Mouse (Mus musculus): ENCODE measurements at regions not wholly inside any gene's neighbourhood (a gene's known extent, or its start where the extent isn't known, plus 50 kb on each side); places are given as distances from the start of the nearest gene placed in this dataset.

DNA sequence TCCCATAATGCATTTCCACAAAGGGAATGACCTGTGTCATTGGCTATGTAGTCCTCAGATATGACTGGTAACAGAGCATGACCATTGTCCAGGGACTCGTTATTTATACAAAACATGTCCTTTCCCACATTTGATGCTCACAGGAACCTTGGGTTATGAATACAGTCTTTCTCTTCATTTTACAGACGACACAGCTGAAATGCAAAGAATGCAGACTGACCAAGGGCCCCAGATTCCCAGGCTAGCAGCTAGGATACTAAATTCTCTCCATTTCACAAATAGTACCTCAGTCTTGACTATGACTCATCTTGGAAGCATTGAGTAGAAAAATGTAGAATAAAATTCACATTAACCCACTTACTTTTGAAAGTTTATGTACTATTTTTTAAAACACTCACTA lies 182.7 kb upstream of the Sox4 start:
- no peak for DNase-seq

DNA sequence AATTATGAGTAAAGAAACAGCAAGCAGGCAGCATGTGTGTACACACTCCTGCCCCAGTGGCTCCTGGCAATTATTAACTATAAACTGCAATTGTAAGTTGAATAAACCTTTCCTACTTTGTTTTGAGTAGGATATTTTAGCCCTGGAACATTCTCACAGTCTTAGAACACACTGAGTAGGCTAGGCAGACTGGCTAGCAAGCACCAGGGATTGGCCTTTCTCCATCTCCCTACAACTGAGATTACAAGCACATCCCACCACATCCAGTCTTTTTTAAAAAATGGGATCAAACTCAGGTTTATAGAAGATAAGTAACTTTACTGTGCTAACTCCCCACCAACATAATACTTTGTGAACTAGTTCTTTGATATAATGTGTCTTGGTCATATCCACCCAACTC lies 174.0 kb upstream of the Sox4 start:
- no peak for DNase-seq

DNA sequence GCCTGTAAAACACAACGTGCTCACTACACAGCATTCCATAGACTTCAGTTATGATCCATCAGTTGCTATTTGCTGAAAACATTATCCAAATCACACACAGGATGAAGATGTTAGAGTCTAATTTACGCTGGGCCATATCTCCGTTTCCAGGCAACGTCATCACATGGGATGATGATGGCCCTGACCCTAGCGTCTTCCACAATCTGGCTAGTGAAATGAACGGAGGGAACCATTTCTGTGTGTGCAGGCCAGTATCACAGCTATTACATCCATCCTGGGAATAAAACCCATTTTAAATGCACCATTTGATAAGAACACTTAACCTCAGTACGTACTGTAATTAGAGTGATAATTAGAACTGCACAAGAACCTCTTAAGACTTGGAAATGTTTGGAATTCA lies 170.0 kb upstream of the Sox4 start:
- DNase-seq, result no peak

DNA sequence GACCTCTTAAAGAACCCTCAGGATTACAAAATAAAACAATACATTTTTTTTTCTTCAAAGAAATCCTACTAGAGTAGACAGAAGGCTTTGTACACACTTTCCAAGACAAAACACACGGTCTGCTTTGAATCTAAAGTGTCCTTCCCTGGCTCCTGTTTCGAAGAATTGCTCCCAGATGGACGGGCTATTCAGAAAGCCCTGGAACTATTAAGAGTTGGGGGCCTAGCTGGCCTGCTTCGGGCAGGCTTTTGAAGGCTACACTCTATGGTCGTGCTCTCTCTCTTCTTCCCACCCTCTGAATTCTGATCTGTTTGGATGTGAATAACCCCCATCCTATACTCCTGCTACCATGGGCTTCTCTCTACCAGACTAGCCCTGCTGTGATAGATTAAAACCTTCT lies 167.6 kb upstream of the Sox4 start:
- no peak for DNase-seq

DNA sequence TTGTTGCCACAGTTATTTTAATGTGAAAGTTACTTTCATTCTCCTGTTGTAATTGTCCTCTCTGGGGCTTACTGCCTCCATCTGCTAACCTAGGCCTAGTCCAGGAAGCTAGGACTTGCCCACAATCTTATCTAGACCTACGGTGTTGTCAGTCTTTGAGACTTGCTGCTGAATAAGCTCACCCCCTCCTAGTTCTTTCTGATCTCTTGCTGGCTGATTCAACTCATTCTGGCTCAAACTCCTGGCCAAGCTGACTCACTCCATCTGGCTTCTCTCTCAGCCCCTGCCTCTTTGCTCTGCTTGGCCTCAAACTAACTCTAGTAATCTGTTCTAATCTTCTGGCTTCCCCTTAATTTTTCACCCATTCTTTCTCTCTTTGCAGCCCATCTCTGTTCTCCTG lies 165.8 kb upstream of the Sox4 start:
- no peak for DNase-seq

DNA sequence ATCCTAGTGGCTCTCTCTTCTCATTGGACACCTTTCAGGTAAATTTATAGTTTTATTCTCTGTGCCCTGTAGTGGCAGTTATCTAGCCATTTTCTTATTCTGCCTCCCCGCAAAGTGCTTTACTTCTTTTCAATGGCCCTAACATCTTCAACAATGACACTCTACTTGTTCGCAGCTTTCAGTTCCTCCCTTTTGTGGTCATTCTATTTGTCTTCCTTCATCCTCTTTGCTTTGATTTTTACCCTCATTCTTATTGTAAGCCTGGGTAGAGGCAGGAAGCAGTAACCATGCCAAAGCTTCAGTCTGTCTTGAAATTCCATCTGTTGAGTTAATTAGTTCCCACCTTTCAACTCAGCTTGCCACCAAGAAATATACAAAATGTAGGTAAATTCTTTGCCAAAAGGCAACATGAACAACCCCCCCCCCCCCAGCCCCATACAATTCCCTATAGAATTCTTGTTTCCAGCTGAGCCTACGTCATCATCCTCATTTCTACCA lies 161.5 kb upstream of the Sox4 start:
- peak; percentile 4 to 9 for DNase-seq

DNA sequence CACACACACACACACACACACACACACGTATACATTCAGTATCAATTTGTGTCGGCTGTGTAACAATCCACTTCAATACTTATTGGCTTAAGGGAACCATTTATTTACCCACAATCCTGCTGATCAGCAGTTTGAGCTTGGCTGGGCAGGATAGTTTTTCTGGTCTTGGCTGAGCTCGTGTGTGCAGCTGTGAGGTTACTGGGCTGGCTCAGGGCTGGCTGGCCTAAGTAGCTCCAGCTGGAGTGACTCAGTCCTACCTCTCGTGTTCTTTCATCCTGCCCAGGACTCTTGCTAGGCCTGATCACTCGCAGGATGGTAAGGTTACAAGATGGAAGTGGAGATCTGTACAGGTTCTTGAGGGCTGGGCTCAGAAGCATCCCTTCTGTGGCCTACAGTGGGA lies 156.6 kb upstream of the Sox4 start:
- no peak for DNase-seq

DNA sequence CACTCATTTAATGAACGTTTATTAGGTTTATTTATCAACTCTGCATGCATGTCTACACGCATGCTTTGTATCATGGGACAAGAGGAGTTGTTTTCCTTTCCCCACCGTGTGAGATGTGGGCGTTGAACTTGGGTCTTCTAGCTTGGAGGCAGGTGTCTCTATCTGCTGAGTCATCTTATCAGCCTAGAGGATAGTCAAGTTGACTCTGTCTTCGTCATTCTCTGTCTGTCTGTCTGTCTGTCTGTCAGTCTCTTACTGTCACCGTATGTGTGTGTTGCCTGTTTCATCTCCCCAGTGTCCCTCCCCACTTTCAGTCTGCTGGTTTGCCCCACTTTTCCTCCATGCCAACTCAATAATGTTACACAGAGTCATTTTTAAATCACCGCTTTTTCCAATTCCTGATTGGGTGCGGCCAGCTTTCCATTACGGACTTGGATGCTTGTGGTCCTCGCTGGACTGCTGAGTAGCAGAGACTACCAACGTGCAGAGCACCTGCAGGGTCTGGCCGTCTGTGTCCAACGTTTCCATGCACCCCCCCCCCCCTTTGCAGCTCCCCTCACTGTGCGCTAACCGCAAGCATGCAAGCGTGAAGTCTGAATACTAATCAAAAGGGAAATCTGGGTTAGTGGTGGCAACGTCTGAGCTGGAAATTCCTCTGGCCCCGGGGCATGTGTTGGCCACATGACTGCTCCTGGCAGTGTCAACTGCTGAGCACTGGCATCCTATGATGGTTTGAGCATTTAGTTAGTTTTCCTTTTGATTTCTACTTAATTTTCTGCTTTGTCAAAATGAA lies 155.7 kb upstream of the Sox4 start:
- DNase-seq, result peak; percentile 4 to 5

DNA sequence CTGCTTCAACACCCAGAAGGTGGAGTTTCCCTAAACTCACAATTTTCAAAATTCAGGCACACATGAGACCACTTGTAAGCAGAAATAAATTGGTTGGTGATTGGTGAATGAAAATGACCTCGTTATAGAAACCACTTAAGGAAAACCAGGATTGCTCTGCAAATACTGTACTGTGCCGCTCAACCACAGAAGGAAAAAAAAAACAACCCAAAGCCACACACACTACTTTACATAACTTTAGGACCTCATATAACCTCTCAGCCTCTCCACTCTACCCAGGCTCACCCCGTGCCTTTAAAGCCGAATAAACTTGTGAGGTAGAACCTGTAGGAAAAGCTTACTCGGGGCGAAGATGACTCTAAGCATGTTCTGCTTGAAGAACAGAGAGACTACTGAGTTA lies 154.7 kb upstream of the Sox4 start:
- no peak for DNase-seq

DNA sequence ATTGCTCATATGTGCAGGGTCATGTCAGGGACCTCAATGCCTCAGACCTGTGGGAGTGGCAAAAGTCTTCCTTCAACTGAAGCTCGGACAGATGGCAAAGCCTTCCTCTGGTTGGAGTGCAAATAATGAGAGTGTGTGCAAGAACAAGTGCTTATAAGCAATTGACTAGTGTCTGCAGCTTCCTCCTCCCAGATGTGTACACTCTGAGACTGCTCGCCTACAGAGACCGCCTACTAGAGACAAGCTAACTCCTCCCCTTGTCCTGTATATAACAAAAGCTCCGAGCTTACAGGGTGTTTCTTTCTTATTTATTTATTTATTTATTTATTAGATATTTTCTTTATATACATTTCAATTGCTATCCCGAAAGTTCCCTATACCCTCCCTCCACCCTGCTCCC lies 138.7 kb upstream of the Sox4 start:
- DNase-seq, result no peak

DNA sequence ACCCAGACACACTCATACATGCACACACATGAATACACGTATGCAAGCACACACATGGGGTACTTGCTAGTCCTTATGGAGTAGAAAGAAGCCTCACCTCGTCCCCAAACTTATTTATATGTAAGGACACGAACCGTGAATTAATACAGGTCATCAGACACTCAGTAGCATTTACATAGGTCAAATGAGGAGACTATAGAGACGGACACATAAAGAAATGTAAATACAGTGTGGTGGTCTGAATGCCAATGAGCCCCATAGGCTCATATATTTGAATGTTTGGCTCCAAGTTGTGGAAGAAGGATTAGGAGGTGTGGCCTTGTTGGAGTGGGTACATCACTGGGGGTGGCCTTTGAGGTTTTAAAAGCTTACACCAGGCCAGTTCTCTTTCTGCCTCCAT lies 133.3 kb upstream of the Sox4 start:
- no peak for DNase-seq

DNA sequence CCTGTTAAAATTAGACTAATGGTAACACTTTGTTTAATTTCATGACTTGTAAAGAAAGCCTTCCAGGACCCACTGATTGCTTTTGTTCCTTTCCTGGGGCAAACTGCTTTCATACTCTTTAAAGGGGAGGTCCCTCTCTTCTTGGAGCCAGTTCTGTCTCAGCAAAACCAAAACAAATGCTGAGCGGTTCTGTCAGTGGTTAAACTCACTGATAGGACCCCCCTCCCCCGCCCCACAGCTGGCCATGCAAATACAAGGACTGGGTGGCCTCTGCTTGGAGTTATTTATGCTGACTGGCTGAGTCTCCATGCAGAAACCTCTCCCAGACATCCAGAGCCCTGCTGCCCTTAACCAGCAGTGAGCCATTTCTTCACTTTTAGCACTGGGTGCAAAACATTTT lies 127.6 kb upstream of the Sox4 start:
- DNase-seq, result no peak

DNA sequence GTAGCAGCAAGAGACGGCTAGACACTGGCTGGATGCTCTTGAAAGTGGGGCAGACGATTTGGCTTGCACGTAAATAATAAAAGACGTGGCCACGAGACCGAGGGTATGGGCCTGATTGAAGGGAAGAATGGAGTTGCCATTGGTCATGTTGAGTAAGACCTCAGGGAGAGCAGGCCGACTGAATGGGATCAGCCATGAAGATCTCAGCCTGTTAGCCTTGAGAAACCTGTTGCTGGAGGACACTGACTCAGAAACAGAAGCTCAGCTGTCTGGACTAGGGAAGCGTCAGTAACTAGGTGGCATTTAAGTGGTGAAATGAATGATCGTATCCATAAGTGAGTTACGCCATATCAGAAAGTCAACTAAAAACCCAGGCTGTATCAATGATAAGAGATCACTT lies 126.3 kb upstream of the Sox4 start:
- DNase-seq, result no peak

DNA sequence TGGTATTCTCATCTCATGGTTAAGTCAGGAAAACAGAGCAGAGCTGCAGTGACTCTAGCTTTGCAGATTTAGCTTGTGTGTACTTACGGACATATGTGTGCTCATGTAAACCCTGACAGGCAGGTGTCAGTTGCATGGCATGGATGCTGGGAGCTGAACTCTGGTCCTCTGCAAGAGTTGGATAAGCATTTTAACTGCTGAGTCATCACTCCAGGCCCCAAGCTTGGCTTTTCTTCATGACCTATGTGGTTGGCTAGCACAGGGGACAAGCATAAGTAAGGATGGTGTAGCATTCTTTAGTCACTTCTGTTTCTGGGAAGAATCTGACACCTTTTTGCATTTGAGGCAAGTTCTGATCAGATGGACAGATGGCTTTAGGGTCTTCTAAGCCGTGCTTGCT lies 120.1 kb upstream of the Sox4 start:
- DNase-seq, result no peak

DNA sequence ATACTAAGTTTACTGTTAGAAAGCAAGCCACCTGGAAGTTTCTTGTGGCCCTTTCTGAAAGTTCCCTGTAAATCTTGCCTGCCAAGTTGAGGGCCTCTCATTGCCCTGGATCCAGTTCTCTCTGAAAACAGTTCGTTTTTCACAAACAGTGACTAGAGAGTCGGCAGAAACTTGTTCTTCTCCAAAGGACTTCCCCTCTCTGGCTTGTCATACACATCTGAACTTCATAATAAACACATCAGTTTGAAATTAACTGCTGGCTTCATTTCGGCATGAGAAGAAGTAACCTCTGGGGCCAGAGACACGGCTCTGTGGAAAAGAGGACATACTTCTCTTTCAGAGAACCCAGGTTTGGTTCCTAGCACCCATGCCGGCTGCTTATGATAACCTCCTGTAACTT lies 110.4 kb upstream of the Sox4 start:
- no peak for DNase-seq

DNA sequence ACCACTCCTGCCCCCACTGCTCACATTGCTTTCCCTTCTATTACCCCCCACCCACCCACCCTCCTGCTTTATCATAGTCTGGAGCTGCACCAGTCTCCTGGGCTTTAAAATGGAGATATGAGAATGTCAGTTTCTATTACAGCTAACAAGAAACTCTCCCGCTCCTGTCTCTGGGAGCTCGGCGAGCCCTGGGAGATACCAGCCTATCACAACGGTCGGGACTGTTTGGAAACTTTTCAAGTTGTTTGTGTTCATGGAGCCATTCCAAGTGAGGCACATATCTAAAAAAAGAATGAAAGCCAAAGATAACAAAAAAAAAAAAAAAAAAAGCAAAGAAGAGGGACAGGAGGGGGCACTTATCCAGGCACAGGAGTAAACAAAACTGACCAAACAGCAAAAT lies 105.2 kb upstream of the Sox4 start:
- DNase-seq, result no peak

DNA sequence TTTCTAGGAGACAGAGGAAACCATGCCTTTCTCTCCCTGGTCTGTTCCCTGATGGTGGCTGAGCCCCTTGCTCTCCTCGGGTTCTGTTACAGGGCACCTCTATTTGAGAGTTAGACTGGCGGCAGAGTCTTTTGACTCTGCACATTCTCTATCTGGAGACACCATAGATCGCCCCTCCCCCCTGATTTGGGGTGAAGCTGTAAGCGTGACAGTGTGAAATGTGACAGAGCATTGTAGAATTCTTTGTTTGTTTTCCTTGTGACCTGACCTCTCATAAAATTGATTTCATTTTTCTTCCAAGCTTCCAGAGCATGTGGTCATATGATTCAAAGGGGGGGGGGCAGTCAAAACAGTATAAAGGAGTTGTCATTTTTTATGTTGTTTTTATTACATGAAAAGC lies 96.2 kb upstream of the Sox4 start:
- no peak for DNase-seq

DNA sequence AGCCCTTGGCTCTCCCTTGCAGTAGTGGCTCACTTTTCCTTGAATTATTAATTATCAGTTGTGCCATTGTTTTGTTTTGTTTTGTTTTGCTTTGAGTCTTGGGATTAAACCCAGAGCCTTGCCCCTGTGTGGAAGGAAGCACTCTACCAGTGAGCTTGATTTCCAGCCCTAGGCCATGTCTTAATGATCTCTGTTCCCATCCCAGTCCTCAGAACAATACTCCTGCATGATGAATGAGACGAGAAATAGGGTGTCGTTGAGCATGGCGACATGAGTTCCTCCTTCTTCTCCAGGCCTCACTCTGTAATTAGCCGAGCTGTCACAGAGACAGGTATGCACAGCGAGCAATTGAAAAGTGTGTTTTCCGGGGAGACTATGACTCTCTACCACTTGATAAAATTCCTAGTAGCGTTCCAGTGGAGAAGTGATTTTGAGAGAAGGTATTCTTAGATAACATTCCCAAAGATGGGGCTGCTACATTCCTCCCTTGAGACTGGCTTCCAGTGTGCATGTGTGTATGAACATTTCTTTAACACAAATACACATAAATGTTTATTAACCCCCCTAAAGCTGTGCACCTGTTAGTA lies 95.6 kb upstream of the Sox4 start:
- DNase-seq, result no peak

DNA sequence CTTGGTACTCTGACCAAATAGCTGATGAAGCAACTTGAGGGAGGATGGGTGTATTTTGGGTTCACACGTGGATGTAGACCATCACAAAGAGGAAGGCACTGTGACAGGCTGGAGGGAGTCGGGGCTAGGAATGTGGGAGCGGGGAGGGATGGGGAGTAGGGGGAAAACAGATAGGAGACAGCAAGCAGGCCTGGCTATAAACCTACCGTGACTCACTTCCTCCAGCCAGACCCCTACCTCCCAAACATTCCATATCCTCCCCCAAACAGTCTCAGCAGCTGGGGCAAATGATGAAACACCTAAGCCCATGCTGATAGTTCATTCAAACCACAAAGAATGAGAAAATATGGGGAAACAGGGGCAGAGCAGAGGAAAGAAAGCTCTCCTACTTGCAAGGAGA lies 91.1 kb upstream of the Sox4 start:
- no peak for DNase-seq

DNA sequence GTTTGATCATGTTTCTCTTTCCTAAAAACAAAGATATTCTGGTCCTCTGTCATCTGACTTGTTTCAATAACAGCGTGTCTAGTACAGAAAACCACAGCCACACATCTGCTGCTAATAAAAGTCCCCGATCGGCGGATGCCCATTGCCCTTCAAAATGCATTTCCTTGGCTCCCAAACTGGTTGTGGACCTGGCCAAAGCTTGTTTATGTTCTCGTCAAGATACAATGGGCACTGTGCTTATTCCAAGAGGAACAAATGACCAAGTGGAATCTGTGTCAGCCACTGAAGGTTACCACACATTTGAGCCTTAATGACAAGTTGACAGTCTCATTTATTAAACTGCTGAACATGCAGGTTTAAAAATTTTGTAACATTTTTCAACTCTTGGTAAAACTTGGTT lies 86.8 kb upstream of the Sox4 start:
- no peak for DNase-seq

DNA sequence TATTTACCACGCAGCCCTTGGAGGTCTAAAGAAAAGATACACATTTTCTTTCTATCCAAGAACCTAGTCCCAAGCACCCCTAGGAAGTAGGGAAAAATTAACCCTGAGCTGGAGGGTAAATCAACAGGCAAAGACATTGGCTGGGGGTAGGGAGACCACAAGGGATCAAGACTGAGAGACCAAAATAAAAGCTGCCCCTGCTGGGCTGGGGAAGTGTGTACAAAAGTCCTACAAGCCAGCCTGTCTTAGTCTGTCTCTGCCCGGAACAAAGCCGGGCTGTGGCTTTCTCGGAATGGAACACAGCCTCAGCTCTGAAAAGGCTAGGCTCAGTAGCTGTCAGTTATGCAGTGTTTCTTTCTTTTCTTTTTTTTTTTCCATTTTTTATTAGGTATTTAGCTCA lies 81.4 kb upstream of the Sox4 start:
- no peak for DNase-seq

DNA sequence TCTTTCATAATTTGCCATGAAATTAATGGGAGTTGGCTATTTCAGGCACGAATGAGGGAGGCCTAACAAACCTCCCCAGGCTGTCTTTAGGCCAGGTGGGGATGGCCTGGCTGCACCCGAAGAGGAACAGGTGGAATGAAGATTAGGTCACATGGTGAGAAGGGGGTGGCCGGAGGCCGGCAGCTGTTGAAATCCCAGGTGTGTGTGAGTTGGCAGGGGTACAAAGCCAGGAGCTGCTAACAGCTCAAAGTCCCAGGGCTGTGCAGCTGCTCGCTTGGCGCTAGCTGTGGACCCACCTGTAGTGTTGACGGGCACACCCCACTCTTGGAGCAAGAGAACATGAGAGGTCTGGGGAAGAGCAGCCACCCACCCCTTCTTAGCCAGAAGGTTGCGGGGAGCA lies 80.9 kb upstream of the Sox4 start:
- no peak for DNase-seq

DNA sequence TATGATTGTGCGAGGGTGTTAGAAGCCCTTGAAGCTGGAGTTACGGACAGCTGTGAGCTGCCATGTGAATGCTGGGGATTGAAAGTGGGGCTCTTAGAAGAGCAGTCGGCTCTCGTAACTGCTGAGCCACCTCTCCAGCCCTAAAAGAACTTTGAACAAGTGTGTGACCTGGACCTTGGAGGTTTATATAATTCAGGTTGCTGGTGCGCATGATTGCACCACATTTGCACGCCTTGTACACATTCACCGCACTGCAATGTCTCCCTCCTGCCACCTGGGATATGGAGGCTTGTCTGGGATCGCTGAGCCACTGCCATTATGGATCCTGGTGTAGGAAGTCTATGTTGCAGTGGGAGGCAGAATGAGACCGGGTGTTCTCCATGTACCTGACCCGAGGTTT lies 73.6 kb upstream of the Sox4 start:
- DNase-seq, result no peak

DNA sequence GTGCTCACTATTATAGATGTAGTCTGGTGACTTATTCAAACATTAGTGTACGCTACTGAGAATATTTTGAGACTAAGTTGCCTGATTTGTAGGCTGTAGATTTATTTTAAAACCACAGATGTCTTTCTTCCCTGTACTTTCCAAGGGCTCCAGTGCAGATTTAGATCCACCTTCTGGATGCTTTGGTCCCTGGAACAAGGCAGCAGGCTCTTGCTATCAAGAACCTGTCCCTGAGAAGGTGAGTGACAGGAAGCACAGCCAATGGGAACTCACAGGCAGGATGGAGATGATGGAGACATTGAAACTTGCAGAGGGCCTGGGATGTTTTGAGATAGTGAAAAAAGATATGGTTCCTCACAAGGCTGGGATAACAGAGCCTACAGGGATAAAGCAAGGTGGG lies 70.0 kb upstream of the Sox4 start:
- no peak for DNase-seq

DNA sequence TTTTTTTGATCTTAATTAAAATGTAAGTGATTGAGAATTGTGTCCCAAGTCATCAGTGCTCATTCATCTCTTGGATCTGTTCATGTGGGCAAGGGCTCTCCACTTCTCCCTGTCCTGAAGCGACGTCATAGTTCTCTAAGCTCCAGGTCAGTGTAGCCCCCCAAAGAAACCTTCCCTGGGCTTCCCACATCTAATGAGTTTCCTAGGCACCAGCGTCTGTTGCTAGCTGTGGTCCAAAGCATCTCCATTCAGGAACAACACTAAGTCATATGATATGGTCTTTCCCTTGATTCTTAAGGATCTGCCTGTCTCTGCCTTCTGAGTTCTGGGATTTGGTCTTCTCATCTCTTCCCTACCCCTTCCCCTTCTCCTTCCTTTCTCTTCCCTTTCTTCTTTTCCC lies 66.3 kb upstream of the Sox4 start:
- no peak for DNase-seq
